Mouse (Mus musculus) small intestine, adult 10 weeks (tissue): ENCODE data around the gene Cacng5. TPM values are rescaled to one million over a fixed set of nuclear protein-coding genes. Genes with fewer than 3 reads are reported as not detected.

Experiments used
- polyA plus RNA-seq: library from polyadenylated mRNA; stranded (reverse); fragments of 350-450 nt; fragmentation: Illumina TruSeq; extraction: RNeasy Lipid Tissue Mini Kit (QIAGEN cat#74804); gene quantifications from one replicate; pipeline ENCODE4 v1.2.3, GENCODE M21; 2014; ENCODE audit warnings: low replicate concordance

Gene Cacng5
- polyA plus RNA-seq, result not detected

DNA sequence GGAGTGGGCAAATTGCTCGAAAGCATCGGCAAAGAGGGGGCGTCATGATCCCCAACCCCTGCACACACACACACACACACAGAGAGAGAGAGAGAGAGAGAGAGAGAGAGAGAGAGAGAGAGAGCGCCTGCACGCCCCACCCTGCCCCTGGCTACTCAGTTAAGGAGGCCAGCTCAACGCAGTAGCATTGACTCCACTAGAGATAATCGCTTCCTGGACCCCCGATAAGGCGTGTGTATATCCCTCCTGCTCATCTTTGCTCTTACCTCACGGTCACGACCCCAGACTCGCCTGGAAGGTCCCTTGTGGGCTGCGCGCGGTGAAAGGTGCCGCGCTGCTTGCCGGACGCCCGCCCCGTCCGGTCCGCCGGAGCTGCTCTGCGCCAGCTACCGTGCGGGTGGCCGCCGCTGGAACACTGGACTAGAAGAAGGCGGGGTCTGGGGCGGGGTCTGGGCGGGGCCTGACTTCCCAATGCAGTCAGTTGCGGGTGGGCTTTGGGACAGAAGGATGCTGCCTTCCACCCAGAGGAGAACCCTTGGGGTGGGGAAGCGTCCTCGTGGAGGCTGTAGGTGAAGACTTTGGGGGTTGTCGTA is at the start of gene Cacng5:
Gene Cacng5, minus strand, starts transcription at position 422 of the 593 bp plus-strand sequence.

Other genes with a start within 250 kb of the Cacng5 start
- gene Cacng1, start 198.5 kb downstream of the Cacng5 start, polyA plus RNA-seq, result not detected
- gene Cacng4, start 120.5 kb downstream of the Cacng5 start, polyA plus RNA-seq, result not detected